Mouse (Mus musculus): Measurements from ENCODE around the gene Sfrp2. TPM values are rescaled to one million over a fixed set of nuclear protein-coding genes. Genes with fewer than 3 reads are reported as not detected.

Gene Sfrp2
- polyA plus RNA-seq, 1 experiment from 2014 or later = 10.9 TPM

DNA sequence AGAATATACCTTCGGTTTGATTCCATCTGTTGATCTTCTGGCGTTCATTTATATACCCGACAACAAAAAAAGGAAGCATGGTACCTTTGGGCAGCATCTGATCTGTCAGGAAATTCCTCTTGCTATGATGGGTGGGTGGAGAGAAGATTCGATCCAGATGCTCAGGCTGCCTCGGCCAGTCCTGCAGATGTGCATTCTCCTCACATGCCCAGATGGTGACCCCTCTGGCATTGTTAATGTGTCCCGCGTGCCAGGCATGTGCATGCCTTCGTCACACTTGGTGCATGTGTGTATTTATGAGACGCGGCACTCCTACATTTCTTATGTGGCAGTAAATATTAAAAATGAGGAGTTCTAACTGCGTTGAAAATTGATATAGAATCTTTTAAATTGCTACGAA lies 42.4 kb downstream of the Sfrp2 start:
- no peak for ATAC-seq
- no peaks in the 10 kb centered on the region for H3K4me1 ChIP-seq
- H3K4me3 ChIP-seq = no peak overlapping the region
- H3K9ac ChIP-seq = no peak overlapping the region
- no peak overlapping the region for H3K4me2 ChIP-seq
- H3K9me3 ChIP-seq (replicated peaks) = no peaks in the 10 kb centered on the region
- H3K27me3 ChIP-seq (replicated peaks) = no peaks in the 10 kb centered on the region
- no peaks in the 10 kb centered on the region for H3K36me3 ChIP-seq
- no peak overlapping the region for H3K27ac ChIP-seq
- 77% methylated on average over 12 of the region's 12 CpGs for WGBS (ENCODE audit: insufficient replicate concordance)

DNA sequence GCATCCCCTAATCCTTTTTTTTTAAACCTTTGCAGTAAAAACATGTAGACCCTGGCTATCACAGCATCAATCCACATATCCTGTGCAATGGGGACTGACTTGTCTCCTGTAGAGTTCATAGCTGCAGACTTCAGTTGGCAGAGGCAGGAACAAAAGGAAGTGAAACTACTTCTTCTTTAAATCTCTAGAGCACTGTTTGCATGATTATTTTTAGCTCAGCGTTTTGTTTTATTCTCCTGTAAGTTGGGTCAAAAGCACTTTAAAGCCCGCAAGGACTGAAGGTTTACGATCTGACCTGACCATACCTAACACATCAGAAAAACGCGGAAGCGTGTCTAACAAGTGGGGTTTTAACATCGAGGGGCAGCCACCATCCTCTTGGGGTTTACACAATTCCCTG lies 45.9 kb downstream of the Sfrp2 start:
- Histone ChIP-seq H3K4me3 (no peak overlapping the region), H3K36me3 (no peaks in the 10 kb centered on the region), H3K27me3 (replicated peaks) (no peaks in the 10 kb centered on the region), H3K4me2 (no peak overlapping the region), H3K4me1 (no peaks in the 10 kb centered on the region), H3K27ac (no peak overlapping the region), H3K9me3 (replicated peaks) (no peaks in the 10 kb centered on the region), H3K9ac (no peak overlapping the region)
- WGBS (ENCODE audit: insufficient replicate concordance) = 61% methylated on average over 7 of the region's 7 CpGs
- ATAC-seq = no peak

DNA sequence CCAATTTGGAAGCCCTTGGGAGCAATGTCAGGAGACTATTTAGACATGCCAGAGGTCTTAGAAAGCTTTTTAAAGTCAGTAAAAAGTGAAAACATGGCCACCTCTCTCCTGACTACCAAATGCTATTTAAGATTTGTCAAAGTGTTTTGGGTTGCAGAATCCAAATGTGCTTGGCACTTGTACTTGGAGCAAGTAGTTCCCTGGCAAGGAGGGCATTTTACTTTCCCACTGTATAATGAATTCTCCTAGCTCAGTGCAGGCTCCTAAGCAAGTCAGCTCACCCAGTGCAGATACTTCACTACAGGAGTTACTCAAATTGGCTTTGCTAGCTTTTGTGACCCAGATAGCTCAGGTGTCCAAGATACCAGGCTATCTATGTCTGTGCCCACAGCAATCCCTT lies 46.7 kb downstream of the Sfrp2 start:
- no peaks in the 10 kb centered on the region for H3K9me3 ChIP-seq (replicated peaks)
- no peak overlapping the region for H3K27ac ChIP-seq
- H3K4me1 ChIP-seq = no peaks in the 10 kb centered on the region
- no peak for ATAC-seq
- no peak overlapping the region for H3K9ac ChIP-seq
- H3K4me2 ChIP-seq = no peak overlapping the region
- no peak overlapping the region for H3K4me3 ChIP-seq
- H3K27me3 ChIP-seq (replicated peaks) = no peaks in the 10 kb centered on the region
- no peaks in the 10 kb centered on the region for H3K36me3 ChIP-seq

DNA sequence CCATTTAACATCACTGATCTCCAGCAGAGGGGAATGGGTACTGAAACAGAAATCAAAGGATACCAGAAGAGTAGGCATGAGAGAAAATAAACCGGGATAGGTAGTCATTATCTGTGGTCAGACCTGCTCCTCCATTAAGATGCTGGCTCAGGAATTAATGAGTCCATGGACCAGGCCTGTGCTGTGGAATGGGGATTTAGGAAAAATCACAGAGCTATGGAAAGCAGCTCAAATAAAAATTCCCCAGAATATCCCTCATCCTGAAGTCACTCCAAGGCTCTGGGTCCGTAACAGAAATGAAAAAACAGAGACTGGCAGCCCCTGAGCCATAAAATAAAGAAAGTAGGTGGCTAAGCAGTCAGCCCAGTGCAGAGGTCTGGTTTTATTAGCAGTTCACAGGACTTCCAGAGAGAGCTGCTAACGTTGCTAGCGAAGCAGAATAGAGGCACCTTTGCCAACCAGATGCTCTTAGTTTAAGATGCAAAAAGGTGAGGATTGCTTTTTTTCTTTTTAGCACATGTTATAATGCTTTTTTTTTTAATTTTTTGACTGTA lies 50.3 kb downstream of the Sfrp2 start:
- 67% methylated on average over 4 of the region's 4 CpGs for WGBS (ENCODE audit: insufficient replicate concordance)
- H3K36me3 ChIP-seq = no peaks in the 10 kb centered on the region
- no peak for ATAC-seq
- H3K9ac ChIP-seq = no peak overlapping the region
- no peaks in the 10 kb centered on the region for H3K27me3 ChIP-seq (replicated peaks)
- no peak overlapping the region for H3K27ac ChIP-seq
- no peaks in the 10 kb centered on the region for H3K9me3 ChIP-seq (replicated peaks)
- no peaks in the 10 kb centered on the region for H3K4me1 ChIP-seq
- H3K4me3 ChIP-seq = no peak overlapping the region
- H3K4me2 ChIP-seq = no peak overlapping the region

DNA sequence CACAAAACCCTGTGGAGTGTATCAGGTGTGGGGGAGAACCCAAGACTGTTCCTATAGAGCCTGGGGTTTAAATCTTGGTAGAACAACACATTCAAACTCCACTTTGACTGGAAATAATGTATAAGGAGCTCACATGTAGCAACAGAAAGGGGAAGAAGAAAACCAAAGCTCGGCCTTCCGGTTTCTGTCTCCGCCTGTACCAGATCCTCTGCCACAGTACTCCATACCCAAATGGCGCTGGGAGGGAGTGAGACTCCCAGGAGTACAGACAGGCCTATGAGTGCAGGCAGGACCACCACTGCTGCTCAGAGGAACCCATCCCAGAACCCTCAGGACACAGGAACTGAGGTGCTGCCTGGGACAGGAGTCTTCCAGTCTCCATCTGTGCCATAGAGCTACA lies 57.7 kb downstream of the Sfrp2 start:
- ATAC-seq = no peak
- no peaks in the 10 kb centered on the region for H3K9me3 ChIP-seq (replicated peaks)
- no peaks in the 10 kb centered on the region for H3K27me3 ChIP-seq (replicated peaks)
- 79% methylated on average over 4 of the region's 4 CpGs for WGBS (ENCODE audit: insufficient replicate concordance)
- H3K27ac ChIP-seq = no peak overlapping the region
- no peak overlapping the region for H3K9ac ChIP-seq
- no peak overlapping the region for H3K4me2 ChIP-seq
- no peak overlapping the region for H3K4me3 ChIP-seq
- no peaks in the 10 kb centered on the region for H3K4me1 ChIP-seq
- H3K36me3 ChIP-seq = no peaks in the 10 kb centered on the region

Other genes starting within 250 kb of the Sfrp2 start
- gene Tlr2, start 75.4 kb downstream of the Sfrp2 start, polyA plus RNA-seq (2016; fragmentation: Nextera tagmentation; extraction: Ambion mirVana) = 3.0 and 3.2 TPM in 2 replicates

Measured in liver, embryonic 12.5 days (tissue).